Mouse (Mus musculus): ENCODE data around the gene Cttnbp2. TPM values are rescaled to one million over a fixed set of nuclear protein-coding genes. Genes with fewer than 3 reads are reported as not detected.

Cttnbp2 gene
- total RNA-seq, 2 experiments from 2014 or later: 65.0 to 74.0 TPM

DNA sequence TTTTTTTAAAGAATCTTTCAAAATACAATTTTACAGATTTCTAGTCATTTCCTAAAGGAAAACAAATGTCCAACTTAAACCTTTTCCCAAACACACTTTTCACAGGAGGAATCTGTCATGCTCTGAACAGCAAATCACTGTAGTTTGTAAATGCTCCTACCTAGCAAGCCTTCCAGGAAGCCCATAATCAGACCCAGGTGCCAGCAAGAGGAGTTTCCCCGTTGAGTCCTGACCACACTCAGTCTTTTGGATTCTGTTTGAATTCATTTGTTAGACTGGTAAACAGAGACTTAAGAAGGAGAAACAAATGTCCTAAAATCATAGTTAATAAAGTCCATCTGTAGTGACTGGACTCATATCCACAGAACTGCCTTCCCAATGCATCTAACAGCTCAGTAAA is 40.1 kb downstream of the Cttnbp2 start:
- no peak for DNase-seq (ENCODE audit: low spot score in 2 of 2)

DNA sequence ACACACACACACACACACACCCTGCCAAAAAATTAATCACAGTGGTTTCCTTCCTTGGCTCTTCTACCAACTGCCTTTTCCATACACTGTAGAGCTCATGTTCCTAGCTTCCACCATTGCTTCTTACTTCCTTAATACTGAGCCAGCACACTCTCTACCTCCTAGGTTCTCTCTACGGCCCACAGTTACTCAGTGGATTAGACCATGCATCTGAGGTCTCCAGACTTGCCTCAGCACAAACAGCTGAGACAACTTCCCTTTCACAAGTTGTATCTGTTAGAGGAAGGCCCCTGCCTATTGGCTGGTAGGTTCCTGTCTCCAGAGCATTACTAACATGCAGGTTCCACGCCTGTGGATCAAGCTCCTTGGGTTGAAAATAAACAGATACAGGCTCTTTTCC is 45.4 kb downstream of the Cttnbp2 start:
- DNase-seq (ENCODE audit: low spot score in 2 of 2): no peak

DNA sequence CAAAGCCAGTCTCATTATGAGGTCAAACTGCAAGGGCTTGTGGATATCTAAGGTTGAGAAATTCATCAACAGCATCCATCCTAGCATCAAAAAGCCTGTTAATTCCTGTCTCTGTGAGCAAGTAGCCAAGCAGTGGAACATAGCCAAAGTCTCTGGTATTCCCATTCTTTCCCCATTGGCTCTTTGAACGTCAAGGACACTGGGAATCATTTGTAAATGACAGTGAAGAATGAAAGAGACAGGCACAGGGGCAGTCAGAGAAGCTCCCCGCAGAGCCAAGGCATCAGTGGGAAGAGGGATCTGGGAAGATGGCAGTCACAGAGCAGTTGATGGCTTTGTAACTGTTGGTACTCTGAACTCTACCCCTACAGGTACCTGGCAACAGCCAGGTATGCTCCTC is 46.9 kb downstream of the Cttnbp2 start:
- no peak for DNase-seq (ENCODE audit: low spot score in 2 of 2)

DNA sequence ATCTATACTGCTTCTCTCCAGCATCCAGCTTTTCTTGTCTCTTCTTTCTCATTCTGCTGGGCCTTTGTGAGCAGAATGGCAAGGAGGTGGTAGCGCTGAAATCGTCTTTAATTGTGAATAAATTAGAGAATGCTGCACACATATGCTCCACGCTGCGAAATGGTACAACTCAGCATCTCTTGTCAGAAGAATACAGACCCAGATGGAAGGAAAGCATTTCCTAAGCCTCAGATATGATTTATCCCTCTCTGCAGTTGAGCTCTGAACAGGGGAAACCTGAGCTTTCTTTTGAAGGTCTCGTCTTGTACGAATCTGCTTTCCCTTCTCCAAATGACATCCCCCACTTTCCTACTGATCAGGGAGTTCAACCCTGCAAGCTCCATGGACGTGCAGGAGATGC is 48.4 kb downstream of the Cttnbp2 start:
- DNase-seq (ENCODE audit: low spot score in 2 of 2): no peak

DNA sequence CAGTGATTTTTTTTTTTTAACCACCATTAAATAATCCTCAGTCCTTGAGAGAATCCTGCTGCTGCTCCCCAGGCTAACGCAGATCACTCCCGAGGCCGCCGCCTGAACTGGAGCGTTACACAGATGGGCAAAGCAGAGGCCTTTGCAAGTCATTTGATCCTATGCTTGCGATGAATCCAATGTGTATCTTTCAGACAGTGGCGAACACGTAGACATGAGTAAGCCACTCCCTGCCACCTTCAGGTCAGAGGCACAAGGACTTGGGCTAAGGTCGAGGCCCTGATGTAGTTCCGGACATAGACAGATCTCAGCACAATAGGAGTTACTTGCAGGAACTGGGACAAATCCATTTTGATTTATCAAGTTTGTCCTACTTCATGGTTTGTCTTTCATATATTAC is 49.0 kb downstream of the Cttnbp2 start:
- DNase-seq (ENCODE audit: low spot score in 2 of 2): peak in 1 of 2 experiments; percentile 19

DNA sequence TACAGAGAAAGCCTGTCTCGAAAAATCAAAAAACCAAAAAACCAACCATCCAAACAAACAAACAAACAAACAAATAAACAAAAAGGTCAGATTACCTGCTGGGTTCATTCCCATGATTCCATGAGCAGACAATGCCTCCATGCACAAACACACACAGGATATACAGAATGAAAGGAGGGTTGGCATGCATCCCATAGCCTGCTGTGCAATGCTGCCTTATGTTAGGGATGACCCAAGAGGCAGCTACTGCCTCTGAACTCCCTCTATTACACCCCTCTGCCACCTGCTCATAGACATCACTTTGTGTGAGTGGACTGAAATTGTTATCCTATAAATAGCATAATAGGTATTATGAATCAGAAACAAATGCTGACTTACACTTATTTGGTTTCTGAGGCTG is 55.0 kb downstream of the Cttnbp2 start:
- DNase-seq (ENCODE audit: low spot score in 2 of 2): no peak

DNA sequence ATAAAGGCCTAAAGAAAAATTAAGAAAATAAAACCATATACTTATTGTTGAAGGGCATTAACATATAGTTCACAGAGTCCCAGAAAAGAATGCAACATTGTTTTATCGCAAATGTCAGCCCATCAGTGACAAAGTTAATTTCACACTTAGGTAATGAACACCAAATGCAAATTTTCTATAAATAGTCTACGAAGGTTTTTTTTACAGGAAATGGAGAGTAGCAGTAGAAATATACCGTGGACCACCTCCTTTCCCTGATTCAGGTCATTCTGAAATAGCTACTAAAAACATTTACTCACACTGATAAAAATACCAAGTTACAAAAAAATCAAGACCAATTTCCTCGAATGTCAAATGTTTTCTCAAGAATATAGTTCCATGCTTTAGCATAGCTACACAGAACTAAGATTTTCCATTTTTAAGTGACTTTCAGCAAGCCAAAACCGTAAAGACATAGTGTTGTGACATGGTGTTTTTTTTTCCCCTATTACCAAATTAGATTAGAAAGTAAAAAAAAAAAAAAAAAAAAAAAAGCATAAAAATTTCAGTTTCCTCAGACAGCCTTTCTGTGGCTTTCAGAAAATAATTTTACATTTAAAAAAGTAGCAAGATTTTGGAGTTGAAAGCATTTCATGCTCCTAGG is 64.0 kb downstream of the Cttnbp2 start:
- DNase-seq (ENCODE audit: low spot score in 2 of 2): no peak

DNA sequence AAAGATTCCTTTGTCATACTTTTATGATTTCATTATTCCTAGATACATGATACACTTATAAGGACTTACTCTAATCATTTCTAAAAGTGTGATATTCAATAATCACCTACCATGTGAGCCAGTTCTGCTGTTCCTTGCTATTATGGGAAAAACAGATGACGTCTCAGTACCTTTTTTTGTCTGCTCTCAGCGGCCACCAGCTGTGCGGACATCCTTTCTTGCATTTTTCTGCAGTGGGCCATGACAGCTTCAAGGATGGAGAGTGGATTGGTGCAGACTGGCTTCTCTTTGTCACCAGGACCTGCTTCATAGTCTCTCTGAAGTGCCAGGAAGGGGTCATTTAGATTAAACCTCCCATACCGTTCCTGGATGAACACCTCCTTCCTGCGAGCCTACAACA is 66.6 kb downstream of the Cttnbp2 start:
- DNase-seq (ENCODE audit: low spot score in 2 of 2): no peak

DNA sequence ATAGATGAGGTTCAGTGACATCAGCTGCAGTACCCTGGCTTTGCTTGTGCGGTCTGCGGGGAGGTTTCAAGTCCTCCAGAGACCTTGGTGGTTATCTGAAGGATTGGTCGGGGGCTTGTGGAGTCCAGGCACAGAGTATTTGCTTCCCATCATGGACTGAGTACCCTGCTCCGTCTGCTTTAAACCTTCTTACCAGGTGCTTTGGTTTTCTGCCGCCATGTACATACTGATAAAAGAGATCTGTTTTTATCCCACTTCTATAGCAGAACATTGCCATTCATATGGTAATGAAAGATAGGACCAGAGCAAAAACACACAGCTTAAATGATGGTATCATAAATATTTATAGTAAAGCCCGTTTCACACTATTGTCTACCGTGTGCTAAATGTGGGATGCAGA is 67.7 kb downstream of the Cttnbp2 start:
- no peak for DNase-seq (ENCODE audit: low spot score in 2 of 2)

DNA sequence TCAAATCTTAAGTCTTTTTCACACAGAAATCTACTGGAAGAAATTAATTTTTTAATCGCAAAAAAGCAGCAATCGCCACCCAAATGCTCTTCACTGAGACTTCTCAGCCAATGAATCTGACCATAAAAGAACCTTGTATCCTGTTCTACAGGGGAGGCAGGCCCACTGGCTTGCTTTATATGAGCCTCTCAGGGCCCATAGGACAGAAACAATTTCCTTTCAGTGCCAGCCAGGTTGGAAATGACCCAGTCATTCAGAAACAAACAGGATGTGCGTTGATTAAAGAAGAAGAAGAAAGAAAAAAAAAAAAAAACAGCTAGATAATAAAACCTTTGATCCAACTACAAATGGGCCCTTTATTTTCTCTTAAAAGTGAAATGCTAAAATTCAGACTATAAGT is 68.3 kb downstream of the Cttnbp2 start:
- no peak for DNase-seq (ENCODE audit: low spot score in 2 of 2)

DNA sequence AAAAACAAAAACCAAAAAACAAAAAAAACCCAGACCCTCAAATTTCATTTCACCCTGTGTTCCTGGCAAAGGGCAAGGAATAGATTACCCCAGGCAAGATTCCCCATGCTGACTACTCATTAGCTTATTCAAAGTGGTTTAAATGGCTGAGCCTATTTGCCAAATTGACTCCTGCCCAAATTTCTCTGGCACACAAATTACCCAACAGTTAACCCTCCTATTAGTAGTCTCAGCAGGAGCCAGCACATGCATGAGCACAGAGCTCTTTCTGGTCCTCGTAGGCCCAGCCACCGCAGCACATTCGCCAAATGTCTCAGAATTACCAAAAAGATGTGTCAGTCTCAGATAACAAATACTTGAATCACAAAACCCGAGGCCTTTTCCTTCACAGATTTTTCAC is 68.9 kb downstream of the Cttnbp2 start:
- DNase-seq (ENCODE audit: low spot score in 2 of 2): no peak

DNA sequence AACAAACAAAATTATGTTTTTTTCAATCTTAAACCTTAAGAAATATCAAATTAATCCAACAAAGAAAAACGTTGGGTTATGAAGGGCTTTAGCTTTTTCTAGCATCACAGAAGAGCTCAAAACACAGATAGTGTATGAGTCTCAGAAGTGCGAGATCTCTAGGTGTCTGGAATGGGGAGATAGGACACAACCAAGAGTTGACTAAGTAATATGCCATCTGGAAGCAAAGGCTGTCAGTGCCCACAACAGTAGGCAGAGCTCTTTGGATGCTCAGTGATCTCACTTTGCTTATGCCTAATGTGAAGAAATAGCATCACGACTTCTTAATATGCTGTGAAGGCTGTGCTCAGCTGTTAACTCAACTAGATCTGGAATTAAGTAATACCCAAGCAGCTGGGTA is 72.3 kb downstream of the Cttnbp2 start:
- no peak for DNase-seq (ENCODE audit: low spot score in 2 of 2)

DNA sequence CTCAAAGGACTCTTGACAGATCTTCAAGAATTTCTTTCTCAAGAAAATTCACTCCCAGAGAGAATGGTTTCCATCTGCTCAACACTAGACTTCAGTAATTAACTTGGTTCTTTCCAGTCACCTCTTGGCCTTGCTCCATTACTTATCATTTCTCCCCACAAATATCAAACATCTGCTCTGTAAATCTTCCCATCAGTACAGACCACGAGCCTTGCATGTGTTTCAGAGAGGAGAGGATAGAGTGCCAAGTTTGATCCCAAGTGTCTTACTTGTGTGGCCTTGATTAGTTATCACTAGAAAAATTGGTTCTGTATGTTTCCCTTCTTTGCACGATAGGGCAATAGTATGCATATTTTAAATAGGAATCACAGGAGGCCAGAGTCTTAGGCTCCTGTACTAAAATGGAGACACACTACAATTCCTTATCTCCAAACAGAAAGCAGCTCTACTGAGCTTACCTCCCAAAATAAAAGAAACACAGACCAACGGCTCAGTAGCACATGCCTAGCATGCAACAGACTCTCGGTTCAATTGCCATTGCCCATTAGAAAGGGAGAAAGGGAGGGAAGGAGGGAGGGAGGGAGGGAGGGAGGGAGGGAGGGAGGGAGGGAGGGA is 73.6 kb downstream of the Cttnbp2 start:
- no peak for DNase-seq (ENCODE audit: low spot score in 2 of 2)

DNA sequence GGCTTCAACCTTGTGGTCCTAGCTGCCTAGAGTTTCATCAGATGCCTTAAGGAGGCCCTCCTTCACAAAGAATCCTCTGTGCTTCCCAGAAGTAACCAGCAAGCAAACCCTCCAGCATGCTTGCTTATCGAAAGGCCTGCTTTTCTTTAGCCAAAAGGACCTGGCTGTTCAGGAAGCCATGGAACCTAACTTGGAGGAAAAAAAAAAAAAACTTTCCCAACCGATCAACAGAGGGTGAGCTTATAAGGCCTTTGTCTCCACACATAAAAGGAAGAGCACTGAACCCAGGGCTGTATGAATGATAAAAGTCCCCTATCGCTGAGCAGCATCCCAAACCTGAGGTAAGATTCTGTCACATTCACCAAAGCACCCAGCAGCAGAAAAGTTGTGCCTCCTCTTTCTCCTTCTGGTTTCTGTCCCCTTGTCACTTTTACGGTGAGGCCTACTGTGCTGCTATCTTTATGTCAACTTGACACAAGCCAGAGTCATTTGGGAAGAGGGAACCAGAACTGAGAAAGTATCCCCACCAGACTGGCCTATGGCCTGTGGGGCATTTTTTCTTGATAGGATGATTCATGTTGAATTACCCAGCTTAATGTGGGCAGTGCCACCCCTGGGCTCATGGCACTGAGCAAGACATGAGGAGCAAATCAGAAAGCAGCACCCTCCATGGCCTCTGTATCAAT is 78.4 kb downstream of the Cttnbp2 start:
- DNase-seq (ENCODE audit: low spot score in 2 of 2): no peak

DNA sequence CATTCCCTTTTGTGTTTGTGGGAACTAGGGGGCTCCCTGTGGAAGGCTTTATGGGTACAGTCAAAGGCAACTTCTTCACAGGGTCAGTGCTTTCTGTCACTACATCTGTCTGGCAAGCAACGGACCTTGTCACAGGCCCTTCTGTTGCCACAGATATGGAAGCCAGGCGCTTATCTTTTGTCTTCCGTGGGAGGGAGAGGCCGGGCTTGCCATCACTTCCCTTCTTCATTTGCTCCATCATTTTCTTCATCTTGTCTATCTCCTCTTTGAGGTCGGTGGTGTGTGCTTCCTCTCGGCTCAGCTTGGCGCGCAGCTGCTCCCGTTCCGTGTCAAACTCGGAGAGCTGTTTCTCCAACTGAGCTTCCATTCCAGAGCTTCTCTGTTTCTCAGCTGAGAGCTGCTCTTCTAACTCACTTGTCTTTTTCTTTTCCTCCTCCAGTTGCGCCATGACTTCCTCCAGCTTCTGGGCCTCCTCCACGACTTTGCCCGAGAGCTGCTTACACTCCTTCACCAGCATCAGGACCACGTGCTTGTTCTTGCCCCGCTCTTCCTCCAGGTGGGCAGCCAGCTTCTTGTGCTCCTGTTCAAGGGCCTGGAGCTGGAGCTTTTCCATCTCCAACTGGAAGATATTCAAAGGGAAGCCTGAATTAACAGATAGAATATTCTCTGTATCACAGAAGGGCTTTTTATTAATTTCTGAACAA is 79.7 kb downstream of the Cttnbp2 start:
- DNase-seq (ENCODE audit: low spot score in 2 of 2): no peak

DNA sequence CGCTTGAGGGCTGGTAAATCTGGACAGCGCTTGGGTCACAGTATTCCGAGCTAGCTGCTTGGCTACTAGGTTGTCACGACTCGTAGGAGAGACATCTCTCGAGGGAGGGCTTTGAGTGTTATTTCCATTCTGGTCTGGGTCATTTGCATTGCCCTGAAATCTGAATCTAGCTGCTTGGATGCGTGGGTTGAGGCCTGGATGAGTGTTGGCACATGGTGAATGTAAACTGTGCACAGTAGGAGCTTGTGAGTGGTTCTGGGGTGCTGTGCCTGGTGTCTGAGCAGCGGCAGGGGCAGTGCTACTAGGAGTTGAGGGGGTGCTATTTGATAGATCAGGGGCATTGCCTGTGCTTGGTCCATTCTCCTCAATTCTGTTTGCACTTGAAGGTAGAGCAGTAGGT is 80.3 kb downstream of the Cttnbp2 start:
- no peak for DNase-seq (ENCODE audit: low spot score in 2 of 2)

DNA sequence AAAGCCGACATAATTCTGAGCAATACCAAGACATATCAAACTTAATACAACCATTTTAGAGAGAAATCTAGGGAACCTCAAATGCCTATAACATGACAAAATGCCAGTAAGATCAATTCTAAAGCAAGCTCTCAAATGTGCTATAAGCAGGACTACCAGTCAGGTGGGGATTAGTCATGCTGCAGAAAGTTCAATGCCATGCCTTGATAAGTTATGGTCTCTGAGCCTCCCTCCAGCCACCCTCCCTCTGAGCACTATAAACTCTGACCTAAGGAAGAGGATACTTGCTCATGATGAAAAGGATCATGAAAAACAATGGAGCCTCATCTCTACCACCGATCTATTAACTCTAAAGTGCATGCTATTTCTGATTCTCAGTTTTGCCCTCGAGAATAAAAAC is 82.3 kb downstream of the Cttnbp2 start:
- DNase-seq (ENCODE audit: low spot score in 2 of 2): no peak

DNA sequence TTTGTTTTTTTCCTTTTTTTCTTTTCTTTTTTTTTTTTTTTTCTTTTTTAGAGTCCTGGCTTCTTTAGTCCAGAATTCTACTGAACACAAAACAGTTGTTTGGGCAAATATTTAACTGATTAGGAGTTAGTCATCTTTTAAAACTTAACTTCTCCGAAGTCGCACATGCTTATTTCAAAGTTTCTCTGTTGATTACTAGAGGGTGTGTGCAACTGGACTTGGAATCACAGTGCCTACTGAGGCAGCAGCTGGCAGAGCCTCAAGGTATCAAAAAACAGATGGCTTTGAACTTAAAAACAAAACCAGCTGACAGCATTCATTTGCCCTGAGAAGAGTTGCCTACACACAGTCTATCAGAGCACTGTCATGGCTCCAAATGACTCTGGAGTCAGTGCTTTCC is 82.8 kb downstream of the Cttnbp2 start:
- DNase-seq (ENCODE audit: low spot score in 2 of 2): no peak

DNA sequence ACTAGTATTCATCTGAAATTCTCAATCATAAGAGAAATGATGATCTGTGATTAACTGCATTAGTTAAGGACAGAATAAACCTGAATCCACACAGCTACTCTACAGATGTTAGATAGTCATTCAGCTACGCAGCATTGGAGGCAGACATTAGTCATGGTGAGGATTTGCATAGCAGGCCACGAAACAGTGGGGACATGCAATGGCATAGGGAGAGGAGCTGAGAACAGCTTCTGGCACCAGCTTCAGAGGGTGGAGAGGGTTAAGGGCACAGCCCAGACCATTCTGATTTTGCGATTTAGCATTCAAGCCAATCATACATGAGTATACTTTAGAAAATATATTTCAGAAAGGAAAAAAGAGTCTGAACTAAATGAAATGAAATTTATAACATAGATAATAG is 84.6 kb downstream of the Cttnbp2 start:
- DNase-seq (ENCODE audit: low spot score in 2 of 2): no peak

DNA sequence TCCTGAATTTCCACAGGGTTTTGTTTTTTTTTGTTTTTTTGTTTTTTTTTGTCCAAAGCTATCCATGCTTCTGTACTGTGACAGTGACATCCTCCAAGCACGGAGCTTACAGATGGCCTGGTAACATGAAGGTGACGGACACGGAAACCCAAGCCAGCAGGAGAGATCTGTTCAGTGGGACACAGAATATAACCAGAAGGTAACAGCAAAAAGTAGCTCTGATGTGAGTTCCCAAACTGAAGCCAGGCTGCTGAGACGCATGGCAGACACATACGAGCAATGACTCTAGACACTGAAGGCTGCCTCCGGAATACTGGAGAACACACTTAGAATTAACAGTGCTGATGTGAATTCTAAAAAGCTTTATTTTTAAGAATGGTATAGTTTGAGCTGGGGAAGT is 89.8 kb downstream of the Cttnbp2 start:
- no peak for DNase-seq (ENCODE audit: low spot score in 2 of 2)

DNA sequence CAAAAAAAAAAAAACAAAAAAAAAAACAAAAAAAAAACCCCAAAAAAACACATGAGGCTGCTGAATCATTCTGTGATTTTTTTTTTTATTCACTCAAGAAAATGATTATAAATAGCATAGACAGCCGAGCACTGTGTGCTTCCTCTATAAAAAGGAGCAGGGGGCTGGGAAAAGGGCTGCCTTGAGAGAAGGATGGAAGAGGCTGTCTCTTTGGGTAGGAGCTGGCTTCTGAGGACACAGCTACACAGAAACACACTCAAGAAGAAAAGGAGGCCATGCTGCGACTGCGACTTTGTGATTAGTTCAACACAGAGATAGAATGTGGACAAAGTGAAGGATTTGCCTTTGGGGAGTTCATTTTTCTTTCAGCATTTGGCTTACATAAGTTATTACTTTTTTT is 90.3 kb downstream of the Cttnbp2 start:
- no peak for DNase-seq (ENCODE audit: low spot score in 2 of 2)

DNA sequence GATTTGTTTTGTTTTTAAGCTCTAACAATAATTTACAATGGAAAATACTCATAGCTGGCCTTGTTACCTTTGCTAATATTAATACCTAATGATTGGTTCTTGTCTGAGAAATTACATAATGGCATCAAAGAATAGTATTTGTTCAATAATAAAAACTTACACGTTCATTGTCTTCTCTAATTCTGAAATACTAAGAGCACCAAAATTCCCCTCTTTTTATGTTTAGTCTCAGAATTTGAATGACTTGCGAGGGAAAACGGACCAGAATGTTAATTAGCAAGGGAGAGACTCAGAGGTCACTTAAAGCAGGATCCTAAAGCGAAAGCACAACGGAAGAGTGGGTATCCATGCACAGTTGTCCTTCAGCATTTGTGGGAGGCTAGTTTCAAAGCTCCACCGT is 91.5 kb downstream of the Cttnbp2 start:
- no peak for DNase-seq (ENCODE audit: low spot score in 2 of 2)
